Mouse (Mus musculus): ENCODE results near the gene Nub1. TPM values are rescaled to one million over a fixed set of nuclear protein-coding genes. Genes with fewer than 3 reads are reported as not detected.

The Nub1 gene
- total and polyA plus RNA-seq, 3 experiments = 28.8 to 58.6 (median 44.7) TPM

- Histone ChIP-seq H3K4me3 (ENCODE audit: low read depth, low read length) (no peak overlapping the region), H3K4me1 (ENCODE audit: insufficient read depth, low read depth, low read length) (0 out of 2 replicates have a peak, but pooled peaks cover 4% of the 10 kb centered on the region), H3K36me3 (replicated peaks) (no peaks in the 10 kb centered on the region), H3K9me3 (replicated peaks) (no peaks in the 10 kb centered on the region), H3K27me3 (ENCODE audit: insufficient read depth, low read length) (peaks cover 42% of the 10 kb centered on the region)
- ATAC-seq (ENCODE audit: extremely low read depth, insufficient number of reproducible peaks, low FRiP score, poor library complexity, severe bottlenecking) (no peak), DNase-seq (ENCODE audit: low spot score) (no peak)
- TF ChIP-seq GATA1 (IDR thresholded peaks at IDR 0.05; ENCODE audit: borderline replicate concordance, low read length) (no peak), POLR2AphosphoS5 (IDR thresholded peaks at IDR 0.05; ENCODE audit: insufficient replicate concordance, low read depth, low read length) (no peak), TAL1 (conservative IDR thresholded peaks at IDR 0.05; ENCODE audit: low read depth, low read length) (no peak), GATA2 (IDR thresholded peaks at IDR 0.05; ENCODE audit: borderline replicate concordance, low read depth, low read length) (no peak), CTCF (IDR thresholded peaks at IDR 0.05; ENCODE audit: low read depth, low read length) (no peak)
Measured at GRCm38 (mm10) chr5:24724805-24725204, 39.5 kb downstream of the Nub1 start.

GRCm38 (mm10) chr5:24725897-24726296 is 40.6 kb downstream of the Nub1 start:
- Histone ChIP-seq H3K4me3 (ENCODE audit: low read depth, low read length) (no peak overlapping the region), H3K4me1 (ENCODE audit: insufficient read depth, low read depth, low read length) (0 out of 2 replicates have a peak, but pooled peaks cover 4% of the 10 kb centered on the region), H3K9me3 (replicated peaks) (no peaks in the 10 kb centered on the region), H3K27me3 (ENCODE audit: insufficient read depth, low read length) (peaks cover 52% of the 10 kb centered on the region), H3K36me3 (replicated peaks) (no peaks in the 10 kb centered on the region)
- TF ChIP-seq TAL1 (conservative IDR thresholded peaks at IDR 0.05; ENCODE audit: low read depth, low read length) (no peak), GATA1 (IDR thresholded peaks at IDR 0.05; ENCODE audit: borderline replicate concordance, low read length) (no peak), GATA2 (IDR thresholded peaks at IDR 0.05; ENCODE audit: borderline replicate concordance, low read depth, low read length) (no peak), POLR2AphosphoS5 (IDR thresholded peaks at IDR 0.05; ENCODE audit: insufficient replicate concordance, low read depth, low read length) (no peak), CTCF (IDR thresholded peaks at IDR 0.05; ENCODE audit: low read depth, low read length) (no peak)
- DNase-seq (ENCODE audit: low spot score) = no peak
- ATAC-seq (ENCODE audit: extremely low read depth, insufficient number of reproducible peaks, low FRiP score, poor library complexity, severe bottlenecking) = no peak

GRCm38 (mm10) chr5:24726901-24727836 is 41.8 kb downstream of the Nub1 start:
- 0 out of 2 replicates have a peak, but pooled peaks cover 4% of the 10 kb centered on the region for H3K4me1 ChIP-seq (ENCODE audit: insufficient read depth, low read depth, low read length)
- H3K4me3 ChIP-seq (ENCODE audit: low read depth, low read length) = no peak overlapping the region
- TF ChIP-seq GATA2 (IDR thresholded peaks at IDR 0.05; ENCODE audit: borderline replicate concordance, low read depth, low read length) (no peak), CTCF (IDR thresholded peaks at IDR 0.05; ENCODE audit: low read depth, low read length) (no peak), GATA1 (IDR thresholded peaks at IDR 0.05; ENCODE audit: borderline replicate concordance, low read length) (no peak), POLR2AphosphoS5 (IDR thresholded peaks at IDR 0.05; ENCODE audit: insufficient replicate concordance, low read depth, low read length) (no peak)
- no peaks in the 10 kb centered on the region for H3K36me3 ChIP-seq (replicated peaks)
- ATAC-seq (ENCODE audit: extremely low read depth, insufficient number of reproducible peaks, low FRiP score, poor library complexity, severe bottlenecking) (no peak), DNase-seq (ENCODE audit: low spot score) (no peak)
- H3K9me3 ChIP-seq (replicated peaks) = no peaks in the 10 kb centered on the region
- peaks cover 52% of the 10 kb centered on the region for H3K27me3 ChIP-seq (ENCODE audit: insufficient read depth, low read length)

- TF ChIP-seq CTCF (IDR thresholded peaks at IDR 0.05; ENCODE audit: low read depth, low read length) = no peak
- TF ChIP-seq TAL1 (conservative IDR thresholded peaks at IDR 0.05; ENCODE audit: low read depth, low read length) = no peak
- no peak for TF ChIP-seq GATA2 (IDR thresholded peaks at IDR 0.05; ENCODE audit: borderline replicate concordance, low read depth, low read length)
- no peak for TF ChIP-seq POLR2AphosphoS5 (IDR thresholded peaks at IDR 0.05; ENCODE audit: insufficient replicate concordance, low read depth, low read length)
- no peak for TF ChIP-seq GATA1 (IDR thresholded peaks at IDR 0.05; ENCODE audit: borderline replicate concordance, low read length)
- 0 out of 2 replicates have a peak, but pooled peaks cover 4% of the 10 kb centered on the region for H3K4me1 ChIP-seq (ENCODE audit: insufficient read depth, low read depth, low read length)
- H3K4me3 ChIP-seq (ENCODE audit: low read depth, low read length) = no peak overlapping the region
- H3K27me3 ChIP-seq (ENCODE audit: insufficient read depth, low read length) = peaks cover 41% of the 10 kb centered on the region
- ATAC-seq (ENCODE audit: extremely low read depth, insufficient number of reproducible peaks, low FRiP score, poor library complexity, severe bottlenecking) (no peak), DNase-seq (ENCODE audit: low spot score) (no peak)
- H3K36me3 ChIP-seq (replicated peaks) = no peaks in the 10 kb centered on the region
- H3K9me3 ChIP-seq (replicated peaks) = no peaks in the 10 kb centered on the region
Measured at GRCm38 (mm10) chr5:24729797-24730487, 44.6 kb downstream of the Nub1 start.

GRCm38 (mm10) chr5:24730488-24730871 is 45.1 kb downstream of the Nub1 start, which contains the start of gene Wdr86:
TSS of gene Wdr86 (minus strand) at chr5:24730727.
- Histone ChIP-seq H3K27me3 (ENCODE audit: insufficient read depth, low read length) (peaks cover 36% of the 10 kb centered on the region), H3K36me3 (replicated peaks) (no peaks in the 10 kb centered on the region), H3K4me1 (ENCODE audit: insufficient read depth, low read depth, low read length) (0 out of 2 replicates have a peak, but pooled peaks cover 4% of the 10 kb centered on the region), H3K4me3 (ENCODE audit: low read depth, low read length) (no peak within 1 kb of the TSS), H3K9me3 (replicated peaks) (no peaks in the 10 kb centered on the region)
- TF ChIP-seq CTCF (IDR thresholded peaks at IDR 0.05; ENCODE audit: low read depth, low read length) = no peak
- no peak for TF ChIP-seq GATA1 (IDR thresholded peaks at IDR 0.05; ENCODE audit: borderline replicate concordance, low read length)
- no peak for TF ChIP-seq TAL1 (conservative IDR thresholded peaks at IDR 0.05; ENCODE audit: low read depth, low read length)
- no peak for TF ChIP-seq POLR2AphosphoS5 (IDR thresholded peaks at IDR 0.05; ENCODE audit: insufficient replicate concordance, low read depth, low read length)
- TF ChIP-seq GATA2 (IDR thresholded peaks at IDR 0.05; ENCODE audit: borderline replicate concordance, low read depth, low read length) = no peak
- no peak for ATAC-seq (ENCODE audit: extremely low read depth, insufficient number of reproducible peaks, low FRiP score, poor library complexity, severe bottlenecking)
- no peak for DNase-seq (ENCODE audit: low spot score)

GRCm38 (mm10) chr5:24730986-24731385 is 45.7 kb downstream of the Nub1 start:
- TF ChIP-seq TAL1 (conservative IDR thresholded peaks at IDR 0.05; ENCODE audit: low read depth, low read length) (no peak), POLR2AphosphoS5 (IDR thresholded peaks at IDR 0.05; ENCODE audit: insufficient replicate concordance, low read depth, low read length) (no peak), GATA2 (IDR thresholded peaks at IDR 0.05; ENCODE audit: borderline replicate concordance, low read depth, low read length) (no peak), CTCF (IDR thresholded peaks at IDR 0.05; ENCODE audit: low read depth, low read length) (no peak), GATA1 (IDR thresholded peaks at IDR 0.05; ENCODE audit: borderline replicate concordance, low read length) (no peak)
- ATAC-seq (ENCODE audit: extremely low read depth, insufficient number of reproducible peaks, low FRiP score, poor library complexity, severe bottlenecking) = no peak
- 0 out of 2 replicates have a peak, but pooled peaks cover 4% of the 10 kb centered on the region for H3K4me1 ChIP-seq (ENCODE audit: insufficient read depth, low read depth, low read length)
- H3K4me3 ChIP-seq (ENCODE audit: low read depth, low read length) = no peak overlapping the region
- no peaks in the 10 kb centered on the region for H3K36me3 ChIP-seq (replicated peaks)
- no peak for DNase-seq (ENCODE audit: low spot score)
- peaks cover 32% of the 10 kb centered on the region for H3K27me3 ChIP-seq (ENCODE audit: insufficient read depth, low read length)
- H3K9me3 ChIP-seq (replicated peaks) = no peaks in the 10 kb centered on the region

Data from G1E (cell line).